Mouse (Mus musculus): Measurements from ENCODE around the gene Gm49318. TPM values are rescaled to one million over a fixed set of nuclear protein-coding genes. Genes with fewer than 3 reads are reported as not detected.

Gm49318 gene
- total RNA-seq, 2 experiments from 2014 or later, result 2.1 to 2.3 TPM

DNA sequence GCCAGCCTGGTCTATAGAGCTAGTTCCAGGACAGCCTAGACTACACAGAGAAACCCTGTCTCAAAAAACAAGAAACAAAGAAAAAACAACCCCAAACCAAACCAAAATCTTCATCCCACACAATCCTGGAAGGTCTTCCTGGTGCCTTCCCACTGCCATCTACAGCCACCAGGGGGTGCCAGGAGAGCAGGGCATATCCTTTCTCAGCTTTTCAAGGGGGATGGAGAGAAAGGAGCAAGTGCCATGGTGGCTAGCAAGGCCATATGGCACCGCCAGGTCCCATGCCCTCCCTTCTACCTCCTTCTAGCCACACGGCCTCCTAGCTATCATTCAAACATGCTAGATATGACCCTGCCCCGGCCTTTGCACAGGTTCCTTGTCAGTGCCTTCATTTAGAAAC, 4.6 kb downstream of the Gm49318 start:
- intact Hi-C loops (cut with DNase I), result loop anchor here (1.0 kb wide), 1 partner anchor 77 kb away; no protein-coding TSS in a partner anchor
- DNase-seq (ENCODE audit: extremely low spot score in 1 of 2, low spot score in 2 of 2), result peak; percentile 51 to 54
- no peak overlapping the region for H3K27ac ChIP-seq
- no peak overlapping the region for H3K4me3 ChIP-seq
- peak; percentile 87 for TF ChIP-seq CTCF (IDR thresholded peaks at IDR 0.05)

DNA sequence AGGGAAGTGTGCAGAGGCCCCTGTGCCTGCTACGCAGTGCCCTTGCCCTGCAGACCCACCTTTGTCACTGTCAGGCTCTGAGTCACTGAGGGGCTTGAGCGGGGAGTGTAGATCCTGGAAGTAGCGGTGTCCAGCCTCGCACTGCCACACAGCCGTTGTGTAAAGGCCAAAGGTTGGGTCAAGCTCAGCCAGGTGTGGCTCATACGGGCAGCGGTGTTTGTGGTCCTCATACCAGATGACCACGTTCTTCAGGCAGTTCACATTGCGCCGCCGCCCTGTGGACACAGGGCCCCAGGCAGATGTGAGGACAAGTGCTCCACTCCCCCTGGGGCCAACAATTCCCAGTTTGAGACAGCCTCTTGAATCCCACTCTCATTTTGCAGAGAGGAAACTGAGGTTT, 5.4 kb downstream of the Gm49318 start:
- no peak for DNase-seq (ENCODE audit: extremely low spot score in 1 of 2, low spot score in 2 of 2)
- intact Hi-C loops (cut with DNase I), result loop anchor here (1.0 kb wide), 1 partner anchor 78 kb away; no protein-coding TSS in a partner anchor
- H3K27ac ChIP-seq, result no peak overlapping the region
- no peak overlapping the region for H3K4me3 ChIP-seq
- no peak for TF ChIP-seq CTCF (IDR thresholded peaks at IDR 0.05)

DNA sequence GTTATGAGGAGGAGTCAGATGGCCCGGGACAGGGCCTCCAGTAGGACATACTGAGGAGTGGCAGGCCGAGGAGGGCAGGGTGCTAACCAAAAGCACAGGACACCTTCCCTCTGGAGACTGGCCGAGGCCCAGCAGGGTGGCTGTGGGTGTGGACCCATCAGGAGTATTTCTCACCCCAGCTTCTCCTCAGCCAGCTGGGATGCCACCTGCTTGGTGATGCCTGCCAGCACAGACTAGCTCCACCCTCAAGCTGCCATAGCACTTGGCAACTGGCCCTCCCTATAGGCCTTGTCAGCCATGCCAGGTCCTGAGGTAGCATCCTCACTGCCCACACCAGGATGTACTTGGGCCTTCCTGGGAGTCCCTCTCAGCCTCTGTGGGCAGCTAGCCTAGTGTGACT, 6.7 kb downstream of the Gm49318 start:
- intact Hi-C loops (cut with DNase I), result no loop called here
- H3K27ac ChIP-seq, result no peak overlapping the region
- H3K4me3 ChIP-seq, result no peak overlapping the region
- TF ChIP-seq CTCF (IDR thresholded peaks at IDR 0.05), result no peak
- peak in 1 of 2 experiments; percentile 48 for DNase-seq (ENCODE audit: extremely low spot score in 1 of 2, low spot score in 2 of 2)

DNA sequence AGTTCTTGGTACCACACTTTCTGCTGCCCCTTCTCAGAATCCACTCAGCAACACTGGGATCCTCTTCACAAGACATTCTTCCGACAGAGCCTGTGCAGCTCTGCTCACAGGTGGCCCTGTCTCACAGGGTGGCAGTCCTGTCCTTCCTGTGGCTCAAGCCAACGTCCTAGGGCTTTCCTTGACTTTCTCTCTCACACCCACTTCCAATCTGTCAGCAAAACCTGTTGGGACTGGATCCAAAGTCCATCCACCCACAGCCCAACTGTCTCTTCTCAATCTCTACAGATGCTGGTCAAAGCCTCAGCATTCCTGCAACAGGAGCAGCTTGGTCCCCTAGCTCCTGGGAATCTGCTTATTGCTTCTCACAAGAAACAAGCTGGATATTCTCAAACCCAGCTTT, 9.7 kb downstream of the Gm49318 start:
- 0 out of 2 replicates have a peak overlapping the region, but pooled peaks have one; percentile 36 for H3K27ac ChIP-seq
- no peak overlapping the region for H3K4me3 ChIP-seq
- TF ChIP-seq CTCF (IDR thresholded peaks at IDR 0.05), result no peak
- DNase-seq (ENCODE audit: extremely low spot score in 1 of 2, low spot score in 2 of 2), result peak in 1 of 2 experiments; percentile 70
- intact Hi-C loops (cut with DNase I), result no loop called here

DNA sequence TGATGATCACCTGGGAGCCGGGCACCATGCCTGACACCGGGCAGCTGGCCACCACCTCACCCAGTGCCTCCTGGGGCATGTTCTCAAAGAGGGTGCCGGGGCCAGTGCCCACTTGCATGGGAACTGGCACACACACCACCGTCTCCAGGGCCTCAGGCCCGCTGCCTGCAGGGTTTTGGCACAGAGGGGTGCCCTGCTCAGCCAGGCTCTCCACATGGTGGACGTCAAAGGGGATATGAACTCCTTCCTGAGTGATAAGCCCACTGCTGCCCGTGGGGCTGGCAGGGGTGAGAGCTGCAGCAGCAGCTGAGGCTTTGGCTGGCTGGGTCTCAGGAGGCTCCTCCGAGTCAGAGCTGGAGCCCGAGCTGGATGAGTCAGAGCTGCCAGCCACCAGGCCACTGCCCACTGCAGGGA, 13.0 kb downstream of the Gm49318 start:
- no peak for TF ChIP-seq CTCF (IDR thresholded peaks at IDR 0.05)
- intact Hi-C loops (cut with DNase I), result no loop called here
- no peak overlapping the region for H3K27ac ChIP-seq

DNA sequence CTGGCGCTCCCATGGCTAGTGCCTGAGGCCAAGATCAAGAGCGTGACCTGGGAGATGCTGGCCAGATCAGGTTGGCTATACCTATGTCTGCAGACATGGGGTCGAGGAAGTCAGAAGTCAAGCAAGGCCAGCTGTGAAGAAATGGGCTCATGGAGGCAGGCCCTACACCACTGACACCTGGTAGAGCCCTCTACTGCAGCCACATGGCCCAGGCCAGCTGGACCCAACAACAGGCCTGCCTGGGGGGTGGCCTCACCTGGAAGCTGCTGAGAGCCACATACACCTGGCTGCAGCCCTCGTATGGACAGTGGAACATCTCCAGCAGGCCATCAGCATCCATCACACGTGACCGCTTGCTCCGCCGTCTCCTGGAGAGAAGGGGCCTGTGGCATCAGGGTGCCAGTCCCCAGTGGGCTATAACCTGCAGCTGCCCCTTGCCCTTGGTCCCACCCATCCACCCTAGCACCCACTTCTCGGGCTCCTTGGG, 14.0 kb downstream of the Gm49318 start:
- no peak for TF ChIP-seq CTCF (IDR thresholded peaks at IDR 0.05)
- intact Hi-C loops (cut with DNase I), result no loop called here
- Histone ChIP-seq H3K4me3 (no peak overlapping the region), H3K27ac (no peak overlapping the region)
- no peak for DNase-seq (ENCODE audit: extremely low spot score in 1 of 2, low spot score in 2 of 2)

More for the DNA sequence above, 13.0 kb downstream of the Gm49318 start:
- no peak overlapping the region for H3K4me3 ChIP-seq
- peak in 1 of 2 experiments; percentile 45 for DNase-seq (ENCODE audit: extremely low spot score in 1 of 2, low spot score in 2 of 2)

DNA sequence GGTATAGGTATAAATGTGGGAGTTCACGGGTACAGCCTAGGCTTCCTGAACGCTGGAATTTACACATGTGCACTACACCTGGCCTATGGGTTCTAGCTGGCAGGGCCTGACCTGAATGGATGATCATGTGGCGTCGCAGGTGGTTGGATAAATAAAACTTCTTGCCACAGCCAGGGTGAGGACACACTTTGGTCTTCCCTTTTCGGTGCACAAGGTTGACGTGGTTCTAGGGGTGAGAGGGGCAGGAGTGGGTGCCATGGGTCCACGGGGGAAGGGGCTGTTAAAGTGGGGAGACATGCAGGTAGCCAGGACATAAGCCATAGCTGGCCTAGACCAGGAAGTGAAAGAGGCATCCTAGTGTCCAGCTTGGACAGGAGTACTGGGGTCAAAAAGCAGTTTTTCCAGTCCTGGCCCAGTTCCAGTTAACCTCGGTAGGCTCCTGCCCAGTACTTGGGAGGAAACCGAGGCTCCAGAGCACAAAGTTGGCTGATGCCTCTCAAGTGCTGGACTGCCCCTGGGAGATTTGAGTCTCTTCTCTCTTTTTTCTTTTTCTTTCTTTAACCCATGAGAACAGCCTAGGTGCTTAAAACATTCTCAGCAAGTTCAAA, 14.7 kb downstream of the Gm49318 start:
- no peak for DNase-seq (ENCODE audit: extremely low spot score in 1 of 2, low spot score in 2 of 2)
- no peak for TF ChIP-seq CTCF (IDR thresholded peaks at IDR 0.05)
- intact Hi-C loops (cut with DNase I), result no loop called here
- H3K4me3 ChIP-seq, result no peak overlapping the region
- H3K27ac ChIP-seq, result no peak overlapping the region

DNA sequence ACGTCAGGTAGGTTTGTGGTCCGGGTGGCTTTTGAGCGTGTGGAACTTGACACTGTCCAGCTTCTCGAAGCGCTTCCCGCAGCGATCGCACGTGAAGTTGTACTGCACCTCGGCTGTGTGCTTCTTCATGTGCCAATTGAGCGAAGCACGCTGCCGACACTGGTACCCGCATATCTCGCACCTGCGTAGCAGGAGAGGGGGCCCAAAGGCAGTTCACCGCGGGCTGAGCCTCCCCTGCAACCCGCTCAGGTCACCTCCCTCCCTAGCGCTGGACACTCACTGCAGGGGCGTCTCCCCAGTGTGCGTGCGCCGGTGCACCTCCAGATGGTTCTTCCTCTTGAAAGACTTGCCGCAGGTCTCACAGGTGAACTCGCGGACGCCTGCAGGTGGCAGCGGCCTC, 15.3 kb downstream of the Gm49318 start:
- no peak for DNase-seq (ENCODE audit: extremely low spot score in 1 of 2, low spot score in 2 of 2)
- no peak overlapping the region for H3K4me3 ChIP-seq
- no peak overlapping the region for H3K27ac ChIP-seq
- intact Hi-C loops (cut with DNase I), result loop anchor here (2.0 kb wide), 1 partner anchor 77 kb away; no protein-coding TSS in a partner anchor
- no peak for TF ChIP-seq CTCF (IDR thresholded peaks at IDR 0.05)

DNA sequence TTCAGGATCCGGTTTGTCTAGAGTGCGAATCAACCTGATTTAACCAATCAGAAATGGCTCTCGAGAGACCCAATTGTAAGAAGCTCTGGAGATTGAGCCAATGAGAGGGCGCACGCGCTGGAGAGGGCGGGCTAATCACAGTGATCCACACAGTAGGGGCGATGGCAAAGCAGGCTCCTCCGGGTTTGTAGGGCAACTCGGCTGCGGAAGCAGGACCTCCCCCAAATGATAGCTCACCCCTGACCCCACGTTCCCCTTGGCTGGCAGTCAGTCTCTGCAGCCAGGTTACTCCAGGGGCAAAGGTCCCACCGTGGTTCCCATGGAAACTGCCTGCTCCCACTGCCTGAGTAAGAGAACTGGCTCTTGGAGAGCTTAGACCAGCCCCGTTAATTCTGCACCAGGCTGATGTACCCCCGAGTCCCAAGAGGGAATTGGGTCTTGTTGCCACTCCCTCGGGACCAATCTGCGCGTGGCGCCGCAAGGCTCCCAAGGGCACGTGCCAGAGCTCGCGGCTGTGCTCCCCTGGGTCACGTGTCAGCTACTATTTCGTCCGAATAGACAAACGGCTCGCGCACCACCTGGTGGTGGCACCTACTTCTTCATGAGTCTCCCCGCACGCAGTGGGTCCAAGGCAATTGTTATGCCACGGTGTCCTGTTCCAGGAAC, 16.5 kb downstream of the Gm49318 start:
- intact Hi-C loops (cut with DNase I), result loop anchor here (2.0 kb wide), 1 partner anchor 76 kb away; no protein-coding TSS in a partner anchor
- H3K4me3 ChIP-seq, result peak overlapping the region; percentile 31
- H3K27ac ChIP-seq, result peak overlapping the region; percentile 71
- DNase-seq (ENCODE audit: extremely low spot score in 1 of 2, low spot score in 2 of 2), result peak; percentile 68 to 80
- peak; percentile 66 for TF ChIP-seq CTCF (IDR thresholded peaks at IDR 0.05)

DNA sequence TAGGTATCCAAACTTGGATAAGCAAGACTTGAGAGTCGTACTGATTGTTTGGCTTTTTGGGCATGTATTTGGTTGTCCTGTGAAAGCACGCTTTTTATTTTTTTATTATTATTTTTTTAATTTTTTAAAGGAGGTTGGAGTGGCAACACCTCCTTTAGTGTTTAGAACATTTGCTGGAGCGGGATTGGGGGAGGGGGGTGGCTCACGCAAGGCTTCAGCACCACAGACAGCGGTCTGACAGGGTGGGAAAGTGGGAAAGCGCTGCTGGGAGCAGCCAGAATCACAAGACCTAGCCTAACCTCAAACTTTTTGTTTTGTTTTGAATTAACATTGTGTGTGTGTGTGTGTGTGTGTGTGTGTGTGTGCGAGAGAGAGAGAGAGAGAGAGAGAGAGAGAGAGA, 17.4 kb downstream of the Gm49318 start:
- DNase-seq (ENCODE audit: extremely low spot score in 1 of 2, low spot score in 2 of 2), result no peak
- TF ChIP-seq CTCF (IDR thresholded peaks at IDR 0.05), result no peak
- intact Hi-C loops (cut with DNase I), result loop anchor here (2.0 kb wide), 1 partner anchor 75 kb away; no protein-coding TSS in a partner anchor
- no peak overlapping the region for H3K27ac ChIP-seq
- H3K4me3 ChIP-seq, result no peak overlapping the region

DNA sequence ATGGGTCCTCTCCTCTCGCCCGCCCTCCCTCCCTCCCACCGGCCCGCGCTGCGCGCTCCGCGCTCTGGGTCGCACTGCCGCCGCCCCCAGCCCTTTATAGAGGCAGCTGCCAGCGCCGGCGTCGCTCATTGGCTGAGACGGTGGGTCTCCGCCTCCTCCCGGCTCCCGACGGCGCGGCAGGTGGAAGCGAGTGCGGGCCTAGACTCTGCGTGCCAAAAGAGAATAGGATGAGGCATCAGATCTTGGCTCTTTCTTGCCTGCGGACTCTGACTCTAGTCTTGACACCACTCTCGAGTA, 19.2 kb downstream of the Gm49318 start, which contains the start of gene Elavl3:
Elavl3 (minus strand) TSS at position 66 of the 297 bp plus-strand sequence.
- Histone ChIP-seq H3K4me3 (peak within 1 kb of the TSS; percentile 97), H3K27ac (peak within 1 kb of the TSS; percentile 94)
- TF ChIP-seq CTCF (IDR thresholded peaks at IDR 0.05), result peak; percentile 35
- intact Hi-C loops (cut with DNase I), result loop anchor here (2.0 kb wide), 1 partner anchor 47 kb away; no protein-coding TSS in a partner anchor
- peak; percentile 84 to 88 for DNase-seq (ENCODE audit: extremely low spot score in 1 of 2, low spot score in 2 of 2)
